Mouse (Mus musculus): ENCODE measurements at regions not wholly inside any gene's neighbourhood (a gene's known extent, or its start where the extent isn't known, plus 50 kb on each side); places are given as distances from the start of the nearest gene placed in this dataset.

DNA sequence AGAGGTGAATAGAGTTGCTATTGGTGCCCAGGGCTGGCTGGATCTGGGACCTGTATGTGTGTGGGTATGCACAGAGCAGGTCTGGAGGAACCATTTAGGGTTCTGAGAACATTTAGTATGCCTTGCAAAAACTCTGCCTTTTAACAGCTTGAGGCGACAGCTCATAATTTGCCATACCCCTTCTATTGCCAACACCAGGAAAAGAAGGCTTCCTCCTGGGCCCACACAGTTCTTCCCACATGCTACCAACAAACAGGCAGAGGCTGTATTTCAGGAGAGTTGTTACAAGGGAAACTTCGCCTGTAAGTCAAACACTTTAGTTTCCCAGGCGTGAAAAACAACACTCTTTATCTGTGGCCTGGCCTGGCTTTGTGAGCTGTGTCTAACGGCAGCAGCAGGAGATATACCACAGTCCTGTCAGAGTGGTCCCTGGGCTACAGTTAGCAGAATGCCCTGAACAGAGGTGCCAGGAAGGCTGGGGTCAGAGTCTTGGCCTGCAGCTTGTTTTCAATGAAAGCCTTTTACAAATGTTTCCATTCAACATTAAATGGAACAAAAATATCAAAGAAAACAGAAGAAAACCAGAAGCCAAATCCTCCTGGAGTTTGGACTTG is 225.4 kb downstream of the Dhx35 start:
- 35% methylated on average over 4 of the region's 4 CpGs for WGBS
- Histone ChIP-seq H3K4me3 (ENCODE audit: low read depth, low read length) (no peak overlapping the region), H3K27me3 (ENCODE audit: insufficient read depth, low read length) (no peaks in the 10 kb centered on the region), H3K9ac (no peak overlapping the region), H3K9me3 (ENCODE audit: low read depth, low read length) (no peaks in the 10 kb centered on the region), H3K4me1 (ENCODE audit: insufficient read depth) (no peaks in the 10 kb centered on the region), H3K36me3 (ENCODE audit: insufficient read depth) (no peaks in the 10 kb centered on the region), H3K4me2 (no peak overlapping the region), H3K27ac (ENCODE audit: low read depth) (no peak overlapping the region)
- DNase-seq (no peak), ATAC-seq (ENCODE audit: insufficient read depth) (no peak)
- no peak for TF ChIP-seq CTCF (IDR thresholded peaks at IDR 0.05; ENCODE audit: low read depth)

DNA sequence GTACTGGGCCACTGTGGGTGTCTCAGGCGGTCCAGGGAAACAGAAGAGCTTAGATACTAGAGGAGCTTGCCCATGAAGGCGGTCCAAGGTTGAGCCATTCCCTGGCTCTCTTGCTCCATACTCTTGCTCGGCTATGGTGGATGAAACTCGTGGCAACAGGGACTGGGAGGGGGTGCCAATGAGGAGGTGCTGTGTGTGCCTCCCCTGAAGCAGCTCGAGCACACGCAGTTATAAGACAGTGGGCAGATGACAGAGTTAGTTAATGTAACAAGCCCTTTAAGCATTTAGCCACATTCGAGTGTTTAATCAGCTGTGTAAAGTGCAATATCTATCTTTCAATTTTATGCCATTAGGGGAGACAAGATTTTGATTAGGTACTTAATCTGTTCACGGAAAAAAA is 237.5 kb downstream of the Dhx35 start:
- Histone ChIP-seq H3K4me2 (no peak overlapping the region), H3K4me1 (ENCODE audit: insufficient read depth) (no peaks in the 10 kb centered on the region), H3K9ac (no peak overlapping the region), H3K27me3 (ENCODE audit: insufficient read depth, low read length) (no peaks in the 10 kb centered on the region), H3K9me3 (ENCODE audit: low read depth, low read length) (no peaks in the 10 kb centered on the region), H3K4me3 (ENCODE audit: low read depth, low read length) (no peak overlapping the region), H3K27ac (ENCODE audit: low read depth) (no peak overlapping the region), H3K36me3 (ENCODE audit: insufficient read depth) (no peaks in the 10 kb centered on the region)
- WGBS: 66% methylated on average over 8 of the region's 8 CpGs
- ATAC-seq (ENCODE audit: insufficient read depth) (no peak), DNase-seq (no peak)
- TF ChIP-seq CTCF (IDR thresholded peaks at IDR 0.05; ENCODE audit: low read depth): no peak

DNA sequence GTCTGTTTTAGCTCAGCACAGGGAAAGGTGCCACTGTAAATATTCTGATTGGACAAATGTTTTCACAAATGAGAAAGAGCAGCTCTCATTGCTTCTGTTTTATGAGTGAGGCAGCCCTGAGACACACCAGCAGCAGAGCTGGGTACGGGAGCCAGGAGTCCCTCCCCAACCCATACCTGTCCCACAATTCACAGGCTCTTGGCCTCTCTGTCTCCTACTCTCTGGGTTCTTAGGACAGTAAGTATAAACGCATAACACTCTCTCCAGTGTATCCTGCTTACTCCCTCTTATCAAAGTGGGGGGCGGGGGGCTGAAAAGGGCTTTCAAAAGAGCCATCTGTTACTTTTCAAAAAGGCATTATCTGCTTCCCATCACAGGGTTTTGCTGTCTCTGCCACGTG is 245.3 kb downstream of the Dhx35 start:
- Histone ChIP-seq H3K4me1 (ENCODE audit: insufficient read depth) (no peaks in the 10 kb centered on the region), H3K36me3 (ENCODE audit: insufficient read depth) (no peaks in the 10 kb centered on the region), H3K27me3 (ENCODE audit: insufficient read depth, low read length) (no peaks in the 10 kb centered on the region), H3K4me2 (no peak overlapping the region), H3K27ac (ENCODE audit: low read depth) (no peak overlapping the region), H3K9ac (no peak overlapping the region), H3K4me3 (ENCODE audit: low read depth, low read length) (no peak overlapping the region), H3K9me3 (ENCODE audit: low read depth, low read length) (no peaks in the 10 kb centered on the region)
- no peak for ATAC-seq (ENCODE audit: insufficient read depth)
- WGBS: 25% methylated on average over 4 of the region's 4 CpGs
- no peak for TF ChIP-seq CTCF (IDR thresholded peaks at IDR 0.05; ENCODE audit: low read depth)
- no peak for DNase-seq

DNA sequence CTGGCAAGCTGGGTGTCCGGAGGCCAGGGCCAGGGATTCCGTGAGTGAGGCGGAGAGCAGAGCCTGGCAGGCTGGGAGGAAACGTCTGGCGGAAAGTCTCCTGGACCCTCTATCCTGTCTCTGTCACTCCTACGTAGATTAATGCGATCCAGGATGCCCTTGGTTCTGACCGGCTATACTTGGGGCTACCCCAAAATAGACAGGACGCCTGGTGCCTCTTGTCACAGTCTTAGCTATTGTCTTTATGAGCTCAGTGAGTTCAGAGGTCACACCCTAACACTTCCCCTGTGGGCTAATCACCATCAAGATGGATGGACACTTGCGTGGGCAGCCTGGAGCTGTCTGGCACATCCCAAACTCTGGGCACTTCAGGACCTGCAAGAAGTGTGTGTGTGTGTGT is 258.9 kb downstream of the Dhx35 start:
- H3K27ac ChIP-seq (ENCODE audit: low read depth): no peak overlapping the region
- DNase-seq: peak; percentile 66

DNA sequence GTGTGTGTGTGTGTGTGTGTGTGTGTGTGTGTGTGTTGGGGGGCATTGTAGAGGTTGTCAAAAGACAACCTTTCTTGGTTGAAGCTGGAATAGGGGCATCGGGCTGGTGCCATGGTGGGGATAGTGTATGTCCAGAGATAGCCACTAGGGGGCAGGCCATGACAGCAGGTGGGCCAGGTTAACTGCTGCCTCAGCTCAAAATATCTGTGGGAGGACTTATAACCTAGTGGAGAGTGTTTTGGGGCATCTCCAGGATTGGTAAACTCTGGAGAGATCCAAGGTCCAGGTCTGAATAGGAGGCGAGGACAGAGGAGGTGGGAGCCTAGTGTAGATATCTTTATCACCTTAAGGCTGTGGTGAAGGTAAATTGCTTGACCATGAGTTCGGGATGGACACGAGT is 259.3 kb downstream of the Dhx35 start:
- H3K4me2 ChIP-seq: no peak overlapping the region
- H3K27ac ChIP-seq (ENCODE audit: low read depth): no peak overlapping the region
- no peak overlapping the region for H3K9ac ChIP-seq
- no peaks in the 10 kb centered on the region for H3K36me3 ChIP-seq (ENCODE audit: insufficient read depth)
- no peak overlapping the region for H3K4me3 ChIP-seq (ENCODE audit: low read depth, low read length)
- 51% methylated on average over 4 of the region's 4 CpGs for WGBS
- H3K9me3 ChIP-seq (ENCODE audit: low read depth, low read length): no peaks in the 10 kb centered on the region
- H3K27me3 ChIP-seq (ENCODE audit: insufficient read depth, low read length): no peaks in the 10 kb centered on the region
- peak; percentile 61; the same call in 1 of the 2 replicates for ATAC-seq (ENCODE audit: insufficient read depth)
- TF ChIP-seq CTCF (IDR thresholded peaks at IDR 0.05; ENCODE audit: low read depth): peak; percentile 95
- DNase-seq: peak; percentile 77
- no peaks in the 10 kb centered on the region for H3K4me1 ChIP-seq (ENCODE audit: insufficient read depth)

More for the DNA sequence above, 258.9 kb downstream of the Dhx35 start:
- no peaks in the 10 kb centered on the region for H3K36me3 ChIP-seq (ENCODE audit: insufficient read depth)
- H3K9ac ChIP-seq: no peak overlapping the region
- no peak for TF ChIP-seq CTCF (IDR thresholded peaks at IDR 0.05; ENCODE audit: low read depth)
- 47% methylated on average over 10 of the region's 10 CpGs for WGBS
- no peak overlapping the region for H3K4me2 ChIP-seq
- H3K4me1 ChIP-seq (ENCODE audit: insufficient read depth): no peaks in the 10 kb centered on the region
- no peaks in the 10 kb centered on the region for H3K9me3 ChIP-seq (ENCODE audit: low read depth, low read length)
- H3K4me3 ChIP-seq (ENCODE audit: low read depth, low read length): no peak overlapping the region
- ATAC-seq (ENCODE audit: insufficient read depth): peak; percentile 85
- no peaks in the 10 kb centered on the region for H3K27me3 ChIP-seq (ENCODE audit: insufficient read depth, low read length)

DNA sequence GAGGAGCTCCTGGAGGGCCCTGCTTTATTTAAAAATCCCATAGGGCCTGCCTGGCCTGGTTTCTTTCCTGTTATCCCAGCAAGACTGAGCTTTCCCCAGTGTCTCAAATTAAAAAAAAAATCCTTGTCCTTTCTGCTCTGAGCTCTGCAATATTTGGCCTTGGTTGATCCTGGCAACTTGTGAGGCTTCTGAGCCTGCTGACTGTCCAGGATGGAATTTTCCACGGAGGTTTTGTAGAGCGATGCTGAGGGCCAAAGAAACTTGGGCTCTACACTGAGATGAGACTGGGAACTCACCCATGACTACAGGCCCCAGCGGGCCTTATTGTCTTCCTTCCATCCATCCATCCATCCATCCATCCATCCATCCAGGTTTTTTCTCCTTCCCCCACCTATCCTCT is 259.8 kb downstream of the Dhx35 start:
- no peaks in the 10 kb centered on the region for H3K9me3 ChIP-seq (ENCODE audit: low read depth, low read length)

DNA sequence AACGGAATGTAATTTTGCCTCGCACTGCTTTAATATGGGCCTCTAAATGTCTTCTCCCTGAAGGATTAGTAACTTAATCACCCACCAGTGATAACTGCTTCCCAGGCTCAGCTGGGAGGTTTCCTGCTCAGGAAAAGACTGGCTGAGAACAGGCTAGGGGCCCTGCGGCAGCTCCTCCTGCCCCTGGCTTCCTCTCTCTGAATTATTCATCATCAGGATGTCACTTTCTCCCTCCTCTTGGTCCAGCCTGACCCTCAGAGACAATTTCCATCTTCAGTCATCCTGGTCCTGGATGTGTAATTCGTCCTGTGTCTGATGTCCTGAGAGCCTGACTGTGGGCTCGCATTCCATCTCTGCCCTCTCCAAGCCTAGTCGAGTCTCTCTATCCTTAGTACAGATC is 261.2 kb downstream of the Dhx35 start:
- Histone ChIP-seq H3K4me1 (ENCODE audit: insufficient read depth) (no peaks in the 10 kb centered on the region), H3K27me3 (ENCODE audit: insufficient read depth, low read length) (no peaks in the 10 kb centered on the region), H3K4me3 (ENCODE audit: low read depth, low read length) (no peak overlapping the region), H3K9me3 (ENCODE audit: low read depth, low read length) (no peaks in the 10 kb centered on the region), H3K27ac (ENCODE audit: low read depth) (no peak overlapping the region), H3K36me3 (ENCODE audit: insufficient read depth) (no peaks in the 10 kb centered on the region), H3K4me2 (no peak overlapping the region), H3K9ac (no peak overlapping the region)
- 53% methylated on average over 6 of the region's 6 CpGs for WGBS
- DNase-seq (no peak), ATAC-seq (ENCODE audit: insufficient read depth) (no peak)
- TF ChIP-seq CTCF (IDR thresholded peaks at IDR 0.05; ENCODE audit: low read depth): no peak

More for the DNA sequence above, 259.8 kb downstream of the Dhx35 start:
- Histone ChIP-seq H3K9ac (no peak overlapping the region), H3K36me3 (ENCODE audit: insufficient read depth) (no peaks in the 10 kb centered on the region), H3K27ac (ENCODE audit: low read depth) (no peak overlapping the region), H3K4me2 (no peak overlapping the region), H3K27me3 (ENCODE audit: insufficient read depth, low read length) (no peaks in the 10 kb centered on the region), H3K4me1 (ENCODE audit: insufficient read depth) (no peaks in the 10 kb centered on the region), H3K4me3 (ENCODE audit: low read depth, low read length) (no peak overlapping the region)
- no peak for DNase-seq
- TF ChIP-seq CTCF (IDR thresholded peaks at IDR 0.05; ENCODE audit: low read depth): no peak
- no peak for ATAC-seq (ENCODE audit: insufficient read depth)
- WGBS: 84% methylated on average over 3 of the region's 3 CpGs

DNA sequence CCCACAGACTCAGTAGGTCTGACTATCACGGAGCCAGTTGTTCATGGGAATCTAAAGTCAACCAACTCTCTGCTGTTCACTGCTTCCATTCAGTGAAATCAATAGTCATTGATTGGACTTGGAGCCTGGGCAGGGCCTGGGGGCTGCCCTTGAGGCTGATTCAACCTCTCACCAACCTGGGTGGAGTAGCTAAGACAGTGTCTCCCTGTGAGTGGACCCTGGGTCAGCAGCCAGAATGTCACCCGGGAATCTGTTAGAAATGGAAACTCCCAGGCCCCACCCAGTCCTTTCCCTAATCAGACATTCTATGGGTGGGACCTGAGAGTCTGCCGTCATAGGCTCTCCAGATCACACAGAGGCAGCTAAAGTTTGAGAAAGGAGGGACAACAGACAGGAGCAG is 262.4 kb downstream of the Dhx35 start:
- H3K9me3 ChIP-seq (ENCODE audit: low read depth, low read length): no peaks in the 10 kb centered on the region
- ATAC-seq (ENCODE audit: insufficient read depth) (no peak), DNase-seq (no peak)
- H3K27ac ChIP-seq (ENCODE audit: low read depth): no peak overlapping the region
- no peaks in the 10 kb centered on the region for H3K27me3 ChIP-seq (ENCODE audit: insufficient read depth, low read length)
- H3K9ac ChIP-seq: no peak overlapping the region
- H3K4me3 ChIP-seq (ENCODE audit: low read depth, low read length): no peak overlapping the region
- no peak for TF ChIP-seq CTCF (IDR thresholded peaks at IDR 0.05; ENCODE audit: low read depth)
- 68% methylated on average over 3 of the region's 3 CpGs for WGBS
- no peaks in the 10 kb centered on the region for H3K4me1 ChIP-seq (ENCODE audit: insufficient read depth)
- no peak overlapping the region for H3K4me2 ChIP-seq
- no peaks in the 10 kb centered on the region for H3K36me3 ChIP-seq (ENCODE audit: insufficient read depth)

Measured in lung, embryonic 14.5 days (tissue).